Mouse (Mus musculus) E14TG2a.4 (cell line): ENCODE results near the gene Tmem86b.

ENCODE experiments used
- H3K27me3 ChIP-seq: 2 replicates; pipeline ENCODE4 v1.6.1; 2014; ENCODE audit warnings: low read length, control low read depth; ENCODE audit not compliant: insufficient read depth
- H3K36me3 ChIP-seq: 2 replicates; pipeline ENCODE4 v1.6.1; 2014; ENCODE audit warnings: low read length, control low read depth; ENCODE audit not compliant: insufficient read depth
- H3K4me1 ChIP-seq: replicated peaks from 2 replicates; pipeline ENCODE4 v1.6.1; 2014; ENCODE audit warnings: low read depth, low read length, control low read depth
- H3K4me3 ChIP-seq: replicated peaks from 2 replicates; pipeline ENCODE4 v1.5.1; 2014; ENCODE audit warnings: mild to moderate bottlenecking, low read length
- H3K9me3 ChIP-seq: 2 replicates; pipeline ENCODE4 v1.6.1; 2014; ENCODE audit warnings: low read length, control low read depth
- CTCF ChIP-seq: conservative IDR thresholded peaks from 2 replicates; pipeline ENCODE4 v1.5.1; 2014; ENCODE audit warnings: low read length
- NANOG ChIP-seq: IDR thresholded peaks from 2 replicates; pipeline ENCODE4 v1.6.1; 2014; ENCODE audit warnings: borderline replicate concordance, low read length, mixed read lengths
- POU5F1 ChIP-seq: IDR thresholded peaks from 2 replicates; pipeline ENCODE4 v1.6.1; 2014; ENCODE audit warnings: low read length, borderline replicate concordance

Tmem86b gene

GRCm38 (mm10) chr7:4663742-4664141 lies 32.5 kb upstream of the Tmem86b start:
- no peaks in the 10 kb centered on the region for H3K9me3 ChIP-seq
- H3K36me3 ChIP-seq, result peaks cover 64% of the 10 kb centered on the region
- H3K4me1 ChIP-seq, result peaks cover 62% of the 10 kb centered on the region
- TF ChIP-seq NANOG, result no peak
- TF ChIP-seq CTCF, result no peak
- no peak for TF ChIP-seq POU5F1
- no peaks in the 10 kb centered on the region for H3K27me3 ChIP-seq
- no peak overlapping the region for H3K4me3 ChIP-seq

GRCm38 (mm10) chr7:4663179-4663578 lies 32.0 kb upstream of the Tmem86b start:
- no peaks in the 10 kb centered on the region for H3K9me3 ChIP-seq
- peaks cover 56% of the 10 kb centered on the region for H3K4me1 ChIP-seq
- H3K36me3 ChIP-seq, result peaks cover 58% of the 10 kb centered on the region
- H3K27me3 ChIP-seq, result no peaks in the 10 kb centered on the region
- no peak for TF ChIP-seq CTCF
- no peak for TF ChIP-seq NANOG
- no peak for TF ChIP-seq POU5F1
- no peak overlapping the region for H3K4me3 ChIP-seq

- no peak for TF ChIP-seq CTCF
- no peak for TF ChIP-seq POU5F1
- TF ChIP-seq NANOG, result no peak
- H3K9me3 ChIP-seq, result no peaks in the 10 kb centered on the region
- H3K36me3 ChIP-seq, result peaks cover 52% of the 10 kb centered on the region
- H3K4me1 ChIP-seq, result peaks cover 79% of the 10 kb centered on the region
- H3K27me3 ChIP-seq, result no peaks in the 10 kb centered on the region
- H3K4me3 ChIP-seq, result peak overlapping the region; percentile 94
Measured at GRCm38 (mm10) chr7:4659911-4660443, 28.8 kb upstream of the Tmem86b start.

GRCm38 (mm10) chr7:4658912-4659551 lies 27.8 kb upstream of the Tmem86b start, which contains the start of gene Ppp6r1:
TSS of gene Ppp6r1 (minus strand) at chr7:4659019.
- no peak for TF ChIP-seq CTCF
- no peak for TF ChIP-seq POU5F1
- no peak for TF ChIP-seq NANOG

GRCm38 (mm10) chr7:4658128-4658907 lies 27.1 kb upstream of the Tmem86b start:
- Histone ChIP-seq H3K36me3 (peaks cover 55% of the 10 kb centered on the region), H3K4me1 (peaks cover 82% of the 10 kb centered on the region), H3K27me3 (no peaks in the 10 kb centered on the region), H3K4me3 (peak overlapping the region; percentile 94), H3K9me3 (no peaks in the 10 kb centered on the region)
- TF ChIP-seq POU5F1 (no peak), NANOG (no peak), CTCF (no peak)

More at GRCm38 (mm10) chr7:4658912-4659551, 27.8 kb upstream of the Tmem86b start, which contains the start of gene Ppp6r1:
- Histone ChIP-seq H3K4me3 (peak within 1 kb of the TSS; percentile 94), H3K9me3 (no peaks in the 10 kb centered on the region), H3K4me1 (peaks cover 79% of the 10 kb centered on the region), H3K27me3 (no peaks in the 10 kb centered on the region), H3K36me3 (peaks cover 54% of the 10 kb centered on the region)

- TF ChIP-seq NANOG (no peak), CTCF (no peak), POU5F1 (no peak)
Measured at GRCm38 (mm10) chr7:4657521-4658127, 26.4 kb upstream of the Tmem86b start.

GRCm38 (mm10) chr7:4656818-4657217 lies 25.6 kb upstream of the Tmem86b start:
- peaks cover 82% of the 10 kb centered on the region for H3K4me1 ChIP-seq
- TF ChIP-seq POU5F1 (no peak), NANOG (no peak), CTCF (no peak)
- H3K36me3 ChIP-seq, result peaks cover 52% of the 10 kb centered on the region
- H3K9me3 ChIP-seq, result no peaks in the 10 kb centered on the region
- H3K4me3 ChIP-seq, result no peak overlapping the region
- no peaks in the 10 kb centered on the region for H3K27me3 ChIP-seq

More at GRCm38 (mm10) chr7:4657521-4658127, 26.4 kb upstream of the Tmem86b start:
- Histone ChIP-seq H3K4me3 (peak overlapping the region; percentile 94), H3K4me1 (peaks cover 82% of the 10 kb centered on the region), H3K36me3 (peaks cover 56% of the 10 kb centered on the region), H3K27me3 (no peaks in the 10 kb centered on the region), H3K9me3 (no peaks in the 10 kb centered on the region)

- H3K36me3 ChIP-seq, result peaks cover 52% of the 10 kb centered on the region
- no peak overlapping the region for H3K4me3 ChIP-seq
- no peaks in the 10 kb centered on the region for H3K9me3 ChIP-seq
- no peaks in the 10 kb centered on the region for H3K27me3 ChIP-seq
- TF ChIP-seq CTCF (no peak), POU5F1 (no peak), NANOG (no peak)
- peaks cover 82% of the 10 kb centered on the region for H3K4me1 ChIP-seq
Measured at GRCm38 (mm10) chr7:4655916-4656315, 24.7 kb upstream of the Tmem86b start.
